Mouse (Mus musculus) kidney, adult 18-20 months (tissue): ENCODE results near the gene Cand1.

Experiments
- DNase-seq: peaks from one replicate; pipeline ENCODE4 v3.0.0; 2021

The Cand1 gene

GRCm38 (mm10) chr10:119206309-119206932 is 33.4 kb downstream of the Cand1 start:
- DNase-seq: no peak

- no peak for DNase-seq
Observed at GRCm38 (mm10) chr10:119205229-119205628, 34.6 kb downstream of the Cand1 start.

- DNase-seq: peak; percentile 19
Observed at GRCm38 (mm10) chr10:119204334-119204946, 35.4 kb downstream of the Cand1 start.

GRCm38 (mm10) chr10:119199864-119200263 is 40.0 kb downstream of the Cand1 start:
- no peak for DNase-seq

GRCm38 (mm10) chr10:119198186-119198880 is 41.5 kb downstream of the Cand1 start:
- no peak for DNase-seq

GRCm38 (mm10) chr10:119197621-119198150 is 42.2 kb downstream of the Cand1 start:
- no peak for DNase-seq

GRCm38 (mm10) chr10:119192598-119193372 is 47.1 kb downstream of the Cand1 start:
- DNase-seq: no peak

- no peak for DNase-seq
Observed at GRCm38 (mm10) chr10:119187720-119188119, 52.1 kb downstream of the Cand1 start.

- no peak for DNase-seq
Observed at GRCm38 (mm10) chr10:119169656-119170055, 70.2 kb downstream of the Cand1 start.

GRCm38 (mm10) chr10:119169237-119169636 is 70.6 kb downstream of the Cand1 start:
- no peak for DNase-seq

- DNase-seq: no peak
Observed at GRCm38 (mm10) chr10:119168791-119169190, 71.1 kb downstream of the Cand1 start.

- DNase-seq: no peak
Observed at GRCm38 (mm10) chr10:119167858-119168257, 72.0 kb downstream of the Cand1 start.

- no peak for DNase-seq
Observed at GRCm38 (mm10) chr10:119165051-119165450, 74.8 kb downstream of the Cand1 start.

- no peak for DNase-seq
Observed at GRCm38 (mm10) chr10:119161820-119162382, 78.0 kb downstream of the Cand1 start.

GRCm38 (mm10) chr10:119160161-119160560 is 79.7 kb downstream of the Cand1 start:
- DNase-seq: no peak

GRCm38 (mm10) chr10:119149261-119149660 is 90.6 kb downstream of the Cand1 start:
- DNase-seq: no peak
